12 mouse cellular contexts compared by ENCODE assay signal in genomic region chr15:65585566-65585965, GRCm38 (mm10).
DNase-seq lines count a peak whose midpoint lies in the region; TF ChIP-seq lines count a peak whose summit lies in the region.
"Had no signal": no experiment of that assay in that cellular context is flagged by ENCODE, and none has a peak within 500 bp of the region (broad histone marks: within the 10 kb centered on the region; RNA-seq: fewer than 3 reads in every experiment).

No protein-coding gene starts in this region.

- TF ChIP-seq CTCF in layer of hippocampus, adult 2 months (conservative IDR thresholded peaks at IDR 0.05): no peak

- peak; percentile 3 for DNase-seq in gastrocnemius, postnatal 14 days
- DNase-seq in gastrocnemius, postnatal 25 days: no peak
- DNase-seq in retina, postnatal 1 day: peak; percentile 6
- no peak for DNase-seq in retina, embryonic 14.5 days (ENCODE audit: low spot score)
- DNase-seq in cerebellum, adult 9-11 months: peak; percentile 43
- DNase-seq in thymus, postnatal 0 days (ENCODE audit: low spot score): no peak
- no peak for DNase-seq in testis, postnatal 10 days (ENCODE audit: low spot score)
- DNase-seq in layer of hippocampus, adult 2 months (ENCODE audit: low spot score in 2 of 2): no peak
- DNase-seq: lung, postnatal 4 days; thymus, postnatal 4 days had no signal

- intact Hi-C loops in gastrocnemius, postnatal 14 days (cut with DNase I; ENCODE audit: low total_unique reads): no loop called here

- no peak overlapping the region for H3K27ac ChIP-seq in layer of hippocampus, adult 2 months
- H3K27ac ChIP-seq: heart, adult 2 months; liver, embryonic 15.5 days had no signal

- H3K4me3 ChIP-seq in layer of hippocampus, adult 2 months: no peak overlapping the region
- H3K4me3 ChIP-seq: heart, adult 2 months; liver, embryonic 15.5 days had no signal

Comparison
In these comparisons a context has a peak if more than half of its experiments do, and no peak if none do; other contexts are left out.
1. DNase-seq: peak in gastrocnemius, postnatal 14 days (single experiment), retina, postnatal 1 day (single experiment) and cerebellum, adult 9-11 months (single experiment); none in gastrocnemius, postnatal 25 days (single experiment), retina, embryonic 14.5 days (single experiment), thymus, postnatal 0 days (single experiment), testis, postnatal 10 days (single experiment) and layer of hippocampus, adult 2 months (0 of 2).